Mouse (Mus musculus) thymus, adult 2 months (tissue): ENCODE measurements at regions not wholly inside any gene's neighbourhood (a gene's known extent, or its start where the extent isn't known, plus 50 kb on each side); places are given as distances from the start of the nearest gene placed in this dataset.

Source experiments
- CTCF ChIP-seq: fragments of 200-500 bp; IDR thresholded peaks from 2 replicates; pipeline ENCODE4 v1.5.1; 2012; ENCODE audit warnings: mild to moderate bottlenecking, control low read depth, low read length, moderate library complexity, borderline replicate concordance; ENCODE audit not compliant: control insufficient read depth, poor library complexity, insufficient read depth; ENCODE audit errors: extremely low read depth
- POLR2A ChIP-seq: fragments of 200-500 bp; IDR thresholded peaks from 2 replicates; pipeline ENCODE4 v1.6.1; 2012; ENCODE audit warnings: mild to moderate bottlenecking, low read length, control low read depth, moderate library complexity; ENCODE audit not compliant: control insufficient read depth, poor library complexity, insufficient read depth; ENCODE audit errors: extremely low read depth

DNA sequence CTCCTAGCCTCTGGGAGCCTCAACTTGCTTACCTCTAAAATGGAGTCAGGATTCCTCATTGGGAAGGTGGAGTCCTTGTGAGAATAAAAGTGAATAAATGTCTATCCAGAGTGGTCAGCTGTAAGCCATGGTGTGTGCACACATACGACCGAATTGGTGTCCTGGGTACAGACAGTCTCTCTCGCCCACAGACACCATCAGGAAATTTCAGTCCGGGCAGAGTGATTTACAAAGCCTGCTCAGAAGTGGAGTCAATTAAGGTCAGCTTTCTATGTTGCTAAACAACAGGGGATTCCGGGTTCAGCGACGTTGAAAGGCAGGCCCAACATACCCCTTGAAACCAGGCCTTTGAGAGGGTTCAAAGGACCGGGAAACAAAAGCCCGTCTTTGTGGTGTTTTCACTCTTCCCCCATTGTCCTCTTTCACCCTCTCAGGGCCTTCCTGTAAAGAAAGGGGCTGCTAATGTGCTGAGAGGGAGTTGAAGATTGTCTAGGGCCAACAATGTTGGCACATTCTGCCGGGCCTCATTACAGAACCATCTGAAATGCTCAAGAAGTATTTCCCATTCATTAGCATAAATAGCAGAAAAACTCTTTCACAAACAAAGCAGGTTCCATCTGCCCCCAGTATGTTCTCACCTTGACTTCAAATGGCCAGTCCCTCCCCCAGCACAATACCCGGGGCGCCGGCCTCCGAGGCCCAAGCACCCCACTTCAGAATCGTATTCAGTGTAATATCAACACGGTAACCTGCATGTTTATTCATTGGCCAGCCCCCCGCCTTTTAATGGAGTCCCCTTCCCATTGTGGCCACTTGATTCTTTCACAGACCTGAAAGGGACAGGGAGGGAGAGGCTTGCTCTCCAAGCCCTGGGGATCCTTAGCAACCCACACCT, 65.3 kb downstream of the Hes1 start:
- TF ChIP-seq POLR2A (no peak), CTCF (no peak)
